Mouse (Mus musculus) cerebellum, adult 2 months (tissue): ENCODE results near the gene Myof.

ENCODE experiments used
- CTCF ChIP-seq: fragments of 200-500 bp; IDR thresholded peaks from 2 replicates; pipeline ENCODE4 v1.5.1; 2011; ENCODE audit warnings: low read depth, mild to moderate bottlenecking, control low read depth, low read length, moderate library complexity, borderline replicate concordance; ENCODE audit not compliant: insufficient read depth
- POLR2A ChIP-seq: fragments of 200-500 bp; IDR thresholded peaks from 2 replicates; pipeline ENCODE4 v1.6.1; 2011; ENCODE audit warnings: low read length, control low read depth, borderline replicate concordance; ENCODE audit not compliant: insufficient read depth

DNA sequence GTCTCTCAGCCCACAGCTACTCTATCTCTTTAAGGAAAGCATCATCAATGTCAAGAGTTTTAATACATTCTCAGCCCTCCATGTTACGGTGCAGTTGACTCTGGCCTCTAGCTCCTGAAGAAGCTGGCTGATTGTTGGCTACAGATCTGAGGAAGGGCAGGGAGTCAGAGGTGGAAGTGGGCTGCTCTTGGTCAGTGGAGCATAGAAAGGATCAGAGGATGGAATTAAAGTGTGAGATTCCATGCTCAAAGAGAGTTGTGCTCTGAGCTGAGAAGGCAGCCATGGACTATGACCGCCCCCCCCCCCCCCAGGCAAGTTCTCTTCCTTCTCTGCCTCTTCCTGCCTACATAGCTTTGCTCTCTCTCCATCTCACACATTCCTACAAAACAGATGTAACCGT, 13.5 kb downstream of the Myof start:
- TF ChIP-seq CTCF (no peak), POLR2A (no peak)
